Mouse (Mus musculus) stomach, postnatal 0 days (tissue): ENCODE measurements around the gene Castor1. TPM values are rescaled to one million over a fixed set of nuclear protein-coding genes. Genes with fewer than 3 reads are reported as not detected.

Experiments used
- ATAC-seq: fragments of 200-750 bp; cut with Nextera tagmentation; 2 replicates; pipeline ENCODE4 v1.8.0; 2017; ENCODE audit not compliant: low FRiP score, low TSS enrichment
- DNase-seq: peaks from one replicate; pipeline ENCODE4 v3.0.0-alpha.2; 2016; ENCODE audit warnings: low spot score
- H3K27ac ChIP-seq: fragments of 300-500 bp; sonication (generic); replicated peaks from 2 replicates; pipeline ENCODE4 v1.5.1; 2014; ENCODE audit warnings: mild to moderate bottlenecking, control low read depth
- H3K27me3 ChIP-seq: fragments of 300-500 bp; sonication (generic); 2 replicates; pipeline ENCODE4 v1.6.1; 2014; ENCODE audit warnings: low read length; ENCODE audit not compliant: control insufficient read depth, insufficient read depth
- H3K36me3 ChIP-seq: fragments of 300-500 bp; sonication (generic); 2 replicates; pipeline ENCODE4 v1.6.1; 2014; ENCODE audit warnings: low read length, mixed read lengths; ENCODE audit not compliant: control insufficient read depth, insufficient read depth
- H3K4me1 ChIP-seq: fragments of 300-500 bp; sonication (generic); replicated peaks from 2 replicates; pipeline ENCODE4 v1.6.1; 2014; ENCODE audit warnings: antibody characterized with exemption; ENCODE audit not compliant: control insufficient read depth, insufficient read depth
- H3K4me2 ChIP-seq: fragments of 300-500 bp; sonication (generic); replicated peaks from 2 replicates; pipeline ENCODE4 v1.6.1; 2014; ENCODE audit warnings: low read depth, mild to moderate bottlenecking, control low read depth, moderate library complexity
- H3K4me3 ChIP-seq: fragments of 300-500 bp; sonication (generic); 2 replicates; pipeline ENCODE4 v1.5.1; 2014; ENCODE audit warnings: low read depth, low read length, control low read depth
- H3K9ac ChIP-seq: fragments of 300-500 bp; sonication (generic); 2 replicates; pipeline ENCODE4 v1.6.1; 2014; ENCODE audit warnings: mild to moderate bottlenecking, low read length, control low read depth, mixed read lengths
- H3K9me3 ChIP-seq: fragments of 300-500 bp; sonication (generic); 2 replicates; pipeline ENCODE4 v1.6.1; 2016; ENCODE audit warnings: low read length; ENCODE audit not compliant: control insufficient read depth
- CTCF ChIP-seq: IDR thresholded peaks from 2 replicates; pipeline ENCODE4 v1.5.1; 2016; ENCODE audit warnings: antibody characterized with exemption, low read depth, mild to moderate bottlenecking, moderate library complexity
- EP300 ChIP-seq: optimal IDR thresholded peaks from 2 replicates; pipeline ENCODE3; 2016; ENCODE audit warnings: antibody characterized with exemption
- WGBS: fragments of 180-500 bp; shearing (Covaris S2); extraction: QIAGEN DNeasy Blood & Tissue Kit; methylation state at CpG from one replicate; pipeline ENCODE4 v1.1.7; 2014; 5-methylcytosine and 5-hydroxymethylcytosine counted together
- polyA plus RNA-seq: library from polyadenylated mRNA; unstranded; fragments of >200 nt; fragmentation: Nextera tagmentation; extraction: Ambion mirVana; gene quantifications from 2 replicates; pipeline ENCODE4 v1.2.1, GENCODE M21; 2015

Castor1 gene
- polyA plus RNA-seq, 1 experiment from 2014 or later = 9.6 TPM

DNA sequence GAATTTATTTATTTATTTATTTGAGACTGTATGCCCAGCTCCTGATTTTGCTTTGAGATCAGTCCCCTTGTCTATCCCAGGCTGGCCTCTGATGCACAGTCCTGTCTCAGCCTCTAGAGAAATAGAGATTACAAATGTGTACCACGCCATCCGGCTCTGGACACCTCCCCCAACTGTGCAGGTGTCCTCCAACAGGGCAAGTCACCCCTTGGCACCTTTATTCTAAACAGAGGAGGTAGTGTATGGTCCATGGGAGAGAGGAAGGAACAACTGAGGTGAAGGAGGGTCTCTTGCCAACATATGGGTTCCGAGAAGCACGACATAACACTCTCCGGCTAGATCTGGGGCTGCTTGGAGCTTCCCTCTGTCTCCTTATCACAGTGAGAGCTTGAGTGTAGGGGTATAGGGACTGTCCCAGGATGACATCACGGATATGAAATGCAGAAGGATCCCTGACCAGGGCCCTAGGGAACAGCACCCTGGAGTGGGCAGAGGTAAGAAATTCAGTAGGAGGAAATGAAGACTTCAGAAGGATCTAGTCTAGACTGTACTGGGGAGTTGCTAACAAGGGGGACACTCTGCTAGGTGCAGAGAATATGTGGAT, 17.1 kb downstream of the Castor1 start:
- H3K4me1 ChIP-seq = no peaks in the 10 kb centered on the region
- no peak overlapping the region for H3K9ac ChIP-seq
- ATAC-seq (no peak), DNase-seq (no peak)
- H3K27ac ChIP-seq = no peak overlapping the region
- H3K27me3 ChIP-seq = no peaks in the 10 kb centered on the region
- no peak overlapping the region for H3K4me3 ChIP-seq
- 87% methylated on average over 6 of the region's 6 CpGs for WGBS
- H3K9me3 ChIP-seq = peaks cover 4% of the 10 kb centered on the region; the same call in 1 of the 2 replicates
- no peaks in the 10 kb centered on the region for H3K36me3 ChIP-seq
- TF ChIP-seq EP300 = no peak
- TF ChIP-seq CTCF = no peak
- H3K4me2 ChIP-seq = no peak overlapping the region

DNA sequence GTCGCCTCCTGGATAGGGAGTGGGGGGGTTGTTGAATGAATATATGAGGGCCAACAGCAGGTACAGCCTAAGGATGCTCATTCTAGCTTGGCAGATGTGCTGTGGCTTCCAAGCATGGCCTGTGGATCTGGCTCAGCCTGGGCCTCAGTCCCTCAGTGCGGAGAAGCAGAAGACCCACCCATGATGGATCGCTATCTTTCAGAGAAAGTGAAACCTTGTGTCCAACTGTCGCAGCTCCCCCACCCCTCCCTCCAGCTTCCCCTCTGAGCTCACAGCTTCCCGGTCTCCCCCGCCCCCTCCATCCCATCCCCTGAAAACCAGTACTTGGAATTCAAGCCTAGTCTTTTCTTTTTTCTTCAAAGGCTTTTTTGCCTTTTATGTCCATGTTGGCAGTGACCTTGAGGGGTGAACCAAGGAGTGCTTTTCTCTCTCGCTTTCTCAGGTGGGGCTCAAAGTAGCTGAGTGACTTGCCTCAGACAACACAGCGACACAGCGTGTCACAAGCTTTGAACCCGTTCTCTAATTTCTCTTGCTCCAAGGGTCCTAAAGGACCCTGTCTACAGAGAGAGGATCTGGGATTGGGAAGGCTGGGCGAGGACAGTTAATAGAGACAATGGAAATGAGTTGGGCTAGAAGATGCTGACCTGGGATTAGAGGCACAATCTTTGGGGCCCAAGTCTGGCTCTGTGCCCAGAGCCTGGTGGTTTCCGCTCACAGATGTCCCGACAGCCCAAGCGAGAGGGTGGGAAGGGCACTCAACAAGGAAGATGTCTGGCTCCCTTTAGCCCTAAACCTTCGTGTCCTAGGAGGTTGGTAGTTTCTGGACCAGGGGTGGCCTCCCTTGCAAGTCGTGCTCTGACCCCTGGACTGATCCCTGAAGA, 17.9 kb downstream of the Castor1 start, which contains the start of gene Osm:
TSS of gene Osm (plus strand) at position 756 of the 881 bp plus-strand sequence.
- 60% methylated on average over 16 of the region's 16 CpGs for WGBS
- H3K27me3 ChIP-seq = no peaks in the 10 kb centered on the region
- H3K4me2 ChIP-seq = no peak within 1 kb of the TSS
- H3K27ac ChIP-seq = no peak within 1 kb of the TSS
- no peak for DNase-seq
- no peaks in the 10 kb centered on the region for H3K4me1 ChIP-seq
- H3K4me3 ChIP-seq = no peak within 1 kb of the TSS
- H3K36me3 ChIP-seq = no peaks in the 10 kb centered on the region
- no peak within 1 kb of the TSS for H3K9ac ChIP-seq
- TF ChIP-seq CTCF = no peak
- no peak for TF ChIP-seq EP300
- peaks cover 4% of the 10 kb centered on the region; the same call in 1 of the 2 replicates for H3K9me3 ChIP-seq
- ATAC-seq = no peak

GRCm38 (mm10) chr11:4236546-4237067, 18.6 kb downstream of the Castor1 start:
- Histone ChIP-seq H3K4me1 (no peaks in the 10 kb centered on the region), H3K4me2 (no peak overlapping the region), H3K9me3 (peaks cover 4% of the 10 kb centered on the region; the same call in 1 of the 2 replicates), H3K27me3 (no peaks in the 10 kb centered on the region), H3K36me3 (no peaks in the 10 kb centered on the region), H3K27ac (no peak overlapping the region), H3K4me3 (no peak overlapping the region), H3K9ac (no peak overlapping the region)
- 87% methylated on average over 20 of the region's 21 CpGs for WGBS
- TF ChIP-seq CTCF (no peak), EP300 (no peak)
- ATAC-seq (no peak), DNase-seq (no peak)

GRCm38 (mm10) chr11:4237389-4237912, 19.4 kb downstream of the Castor1 start:
- ATAC-seq = peak; percentile 47; the same call in 1 of the 2 replicates
- H3K4me3 ChIP-seq = no peak overlapping the region
- H3K9me3 ChIP-seq = peaks cover 4% of the 10 kb centered on the region; the same call in 1 of the 2 replicates
- TF ChIP-seq EP300 (no peak), CTCF (peak; percentile 8; the same call in 1 of the 2 replicates)
- no peaks in the 10 kb centered on the region for H3K36me3 ChIP-seq
- no peaks in the 10 kb centered on the region for H3K27me3 ChIP-seq
- H3K4me2 ChIP-seq = no peak overlapping the region
- DNase-seq = no peak
- no peaks in the 10 kb centered on the region for H3K4me1 ChIP-seq
- H3K9ac ChIP-seq = no peak overlapping the region
- 75% methylated on average over 18 of the region's 18 CpGs for whole genome bisulfite sequencing
- no peak overlapping the region for H3K27ac ChIP-seq

DNA sequence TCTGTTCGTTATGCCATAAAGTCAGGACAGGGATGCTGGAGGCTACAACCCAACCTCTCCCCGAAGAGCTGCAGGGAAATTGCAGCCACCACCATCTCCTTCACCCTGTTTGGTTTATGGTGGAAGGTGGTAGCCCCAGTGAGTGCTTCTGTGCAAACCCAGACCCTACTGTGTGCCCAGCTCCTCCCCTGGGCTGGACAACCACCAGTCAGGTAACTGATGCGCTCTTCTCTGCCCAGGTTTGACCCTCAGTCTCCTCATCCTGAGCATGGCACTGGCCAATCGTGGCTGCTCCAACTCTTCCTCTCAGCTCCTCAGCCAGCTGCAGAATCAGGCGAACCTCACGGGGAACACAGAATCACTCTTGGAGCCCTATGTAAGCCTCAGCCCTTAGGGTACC, 20.1 kb downstream of the Castor1 start:
- WGBS = 86% methylated on average over 6 of the region's 6 CpGs
- no peak overlapping the region for H3K4me2 ChIP-seq
- TF ChIP-seq EP300 = no peak
- no peak for TF ChIP-seq CTCF
- DNase-seq = no peak
- no peaks in the 10 kb centered on the region for H3K27me3 ChIP-seq
- H3K36me3 ChIP-seq = no peaks in the 10 kb centered on the region
- no peak for ATAC-seq
- no peak overlapping the region for H3K27ac ChIP-seq
- no peaks in the 10 kb centered on the region for H3K4me1 ChIP-seq
- H3K9me3 ChIP-seq = peaks cover 4% of the 10 kb centered on the region; the same call in 1 of the 2 replicates
- H3K4me3 ChIP-seq = no peak overlapping the region
- H3K9ac ChIP-seq = no peak overlapping the region
